Mouse (Mus musculus) heart, adult 8-10 months (tissue): Measurements from ENCODE around the gene Psmc1. TPM values are rescaled to one million over a fixed set of nuclear protein-coding genes. Genes with fewer than 3 reads are reported as not detected.
A peak's percentile ranks its signal among the peaks of the same experiment; 100 is the strongest.

Experiments
- DNase-seq: peaks from one replicate; pipeline ENCODE4 v3.0.0; 2022; ENCODE audit warnings: low spot score
- total RNA-seq, 4 experiments: library from RNA; stranded (reverse); gene quantifications; 2 replicates each; pipeline ENCODE4 v1.2.4; 2022

The Psmc1 gene
- total RNA-seq = 100 to 1,000 TPM; 125 to 153 (median 140) TPM

DNA sequence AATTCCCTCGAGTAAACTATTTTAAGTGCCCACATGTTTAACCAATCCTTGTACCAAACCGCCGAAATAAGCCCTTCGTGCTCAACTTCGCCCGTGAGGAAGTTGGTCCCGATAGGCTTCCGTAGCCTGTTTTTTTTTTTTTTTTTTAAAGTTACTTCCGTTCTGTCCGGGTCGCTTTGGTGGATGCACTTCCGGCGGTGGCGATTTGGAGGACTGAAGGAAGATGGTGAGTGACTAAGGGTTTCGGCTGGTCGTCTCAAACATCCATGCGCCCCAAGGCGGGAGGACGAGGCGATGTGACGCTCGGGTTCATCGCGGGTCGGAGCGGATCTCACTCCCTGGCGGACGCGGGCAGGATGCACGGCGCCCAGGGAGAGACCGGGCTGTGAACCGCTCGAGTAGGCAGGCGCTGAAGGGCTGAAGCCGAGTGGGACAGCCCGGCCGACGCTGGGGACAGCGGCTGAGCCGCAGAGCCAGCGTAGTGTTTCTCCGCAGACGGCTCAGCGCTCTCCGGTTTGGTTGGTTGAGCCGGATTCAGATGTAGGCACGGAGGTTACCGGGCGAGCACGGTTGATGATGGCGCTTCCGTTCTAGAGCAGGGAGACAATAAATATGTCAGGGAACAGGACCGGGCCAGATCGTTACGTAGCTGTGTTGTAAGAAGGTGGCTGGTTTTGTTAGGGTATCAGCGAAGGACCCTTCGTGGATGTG is at the start of gene Psmc1:
Gene Psmc1, plus strand, starts transcription at position 169 of the 711 bp plus-strand sequence.
- DNase-seq = peak; percentile 79

DNA sequence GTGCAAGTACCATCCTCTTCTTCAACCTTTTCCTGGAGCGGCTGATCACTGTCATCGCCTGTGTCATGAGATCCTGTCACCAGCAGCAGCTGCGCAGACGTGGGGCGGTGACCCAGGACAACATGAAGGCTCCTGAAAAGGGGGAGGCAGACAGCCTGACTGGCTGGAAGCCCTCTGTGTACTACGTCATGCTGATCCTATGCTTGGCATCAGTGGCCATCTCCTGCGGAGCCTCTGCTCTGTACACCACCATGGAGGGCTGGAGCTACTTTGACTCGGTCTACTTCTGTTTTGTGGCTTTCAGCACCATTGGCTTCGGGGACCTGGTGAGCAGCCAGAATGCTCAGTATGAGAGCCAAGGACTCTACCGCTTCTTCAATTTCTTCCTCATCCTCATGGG is 48.9 kb upstream of the Psmc1 start:
- DNase-seq = no peak

DNA sequence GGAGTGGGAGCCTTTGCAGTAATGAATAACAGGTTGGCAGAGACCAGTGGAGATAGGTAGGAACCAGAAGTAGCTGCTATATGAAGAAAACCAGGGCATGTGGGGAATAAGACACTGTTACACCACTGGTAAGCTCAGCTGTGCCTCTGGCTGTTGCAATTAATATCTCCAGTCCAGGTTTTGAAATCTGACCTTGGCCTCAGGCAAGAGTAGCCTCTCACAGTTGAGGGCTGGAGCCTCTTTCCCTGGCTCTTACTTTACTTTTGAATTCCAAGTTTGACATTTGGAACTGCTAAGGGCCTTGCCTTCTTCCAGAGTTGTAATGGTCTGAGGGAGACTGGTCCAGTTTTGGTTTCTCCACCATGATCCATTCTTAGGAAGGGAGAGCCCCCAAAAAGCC is 48.1 kb upstream of the Psmc1 start:
- DNase-seq = peak; percentile 34

DNA sequence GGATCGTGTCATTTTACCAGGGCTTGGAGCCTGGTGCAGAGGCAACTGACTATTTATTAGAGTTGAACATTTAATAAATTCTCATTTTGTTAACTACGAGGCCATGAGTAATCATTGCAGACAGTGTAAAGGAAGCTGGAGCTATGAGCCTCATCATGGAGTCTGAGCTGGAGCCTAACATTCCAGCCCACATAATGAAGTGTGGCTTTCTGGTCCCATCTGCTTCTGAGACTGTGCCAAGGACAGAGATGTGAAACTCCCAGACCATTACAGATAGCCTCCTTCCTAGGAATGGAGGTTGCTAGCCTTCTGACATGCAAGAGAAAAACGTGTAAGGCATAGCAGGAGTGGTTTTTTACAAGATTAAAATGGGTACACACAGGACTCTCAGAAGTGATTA is 47.4 kb upstream of the Psmc1 start:
- DNase-seq = no peak

DNA sequence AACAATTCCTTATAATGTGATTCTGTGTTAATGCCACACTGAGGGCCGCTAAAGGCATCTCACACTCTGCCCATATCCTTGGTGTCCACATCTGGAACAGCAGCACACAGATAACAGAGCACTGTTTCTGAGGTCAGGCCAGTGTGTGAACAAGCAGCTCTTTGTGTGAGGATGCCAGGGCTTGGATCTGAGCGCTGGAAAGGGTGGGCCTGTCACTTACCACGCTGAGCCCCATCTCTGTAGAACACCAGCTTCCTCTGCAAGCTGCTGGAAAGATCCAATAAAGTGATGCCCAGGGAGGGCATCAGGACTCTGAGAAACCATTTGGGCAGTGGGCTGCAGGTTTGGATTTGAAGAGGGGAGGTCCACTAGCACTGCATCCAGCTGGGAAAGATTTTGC is 44.8 kb upstream of the Psmc1 start:
- no peak for DNase-seq

DNA sequence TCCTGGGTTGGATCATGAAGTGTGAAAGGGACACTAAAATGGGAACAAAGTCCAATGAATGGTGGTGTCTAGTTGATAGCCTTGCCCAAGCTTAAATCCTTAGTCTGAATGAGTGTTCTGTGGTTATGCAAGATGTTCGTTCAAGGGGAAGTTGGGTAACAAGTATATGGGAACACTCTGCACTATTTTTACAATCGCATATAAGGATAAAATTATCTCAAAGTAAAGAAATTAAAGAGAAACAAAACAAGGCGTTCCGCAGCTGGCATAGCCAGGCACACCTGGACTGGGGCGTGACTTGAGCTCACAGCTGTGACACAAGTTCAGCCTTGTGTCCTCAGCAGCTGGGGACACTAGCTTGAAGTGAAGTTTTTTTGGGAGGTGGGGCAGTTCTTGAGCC is 42.5 kb upstream of the Psmc1 start:
- DNase-seq = peak; percentile 35

DNA sequence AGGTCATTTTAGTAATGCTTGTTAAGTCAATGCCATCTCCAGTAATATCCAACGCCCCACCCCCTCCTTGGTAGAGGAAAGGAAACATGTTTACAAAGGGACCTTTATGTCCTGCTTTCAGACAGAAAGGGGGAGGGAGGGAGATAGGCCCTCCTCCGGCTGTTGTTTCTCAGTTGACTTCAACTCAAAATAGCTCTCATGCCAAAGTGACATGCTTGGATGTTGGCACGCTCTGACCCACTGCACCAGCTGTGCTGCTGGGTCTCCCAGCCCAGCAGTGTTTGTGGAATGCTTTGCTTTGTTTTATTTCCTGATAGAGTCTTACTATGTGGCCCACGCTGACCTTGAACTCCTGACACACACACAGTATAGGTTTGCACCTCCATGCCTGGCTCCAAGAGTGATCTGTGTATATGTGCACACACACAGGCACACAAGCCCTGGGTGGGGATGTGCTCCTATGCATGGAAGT is 36.7 kb upstream of the Psmc1 start:
- no peak for DNase-seq

DNA sequence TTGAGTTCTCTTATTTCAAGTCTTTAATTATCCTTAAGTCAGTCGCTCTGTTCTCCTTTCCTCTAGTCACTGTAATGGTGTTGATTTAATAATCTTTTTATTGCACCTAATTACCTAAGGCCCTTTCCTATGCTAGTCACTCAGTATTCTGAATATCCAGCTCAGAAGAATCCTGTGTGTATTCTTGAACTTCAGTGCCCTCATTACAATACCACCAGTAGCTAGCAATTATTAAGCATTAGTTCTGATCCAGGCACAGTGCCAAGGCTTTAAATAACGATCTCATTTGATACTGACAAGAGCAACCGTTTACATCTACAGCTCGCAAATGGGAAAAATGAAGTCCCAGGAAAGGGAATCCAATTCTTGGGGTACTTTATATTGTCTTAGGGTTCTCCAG is 34.2 kb upstream of the Psmc1 start:
- DNase-seq = no peak

DNA sequence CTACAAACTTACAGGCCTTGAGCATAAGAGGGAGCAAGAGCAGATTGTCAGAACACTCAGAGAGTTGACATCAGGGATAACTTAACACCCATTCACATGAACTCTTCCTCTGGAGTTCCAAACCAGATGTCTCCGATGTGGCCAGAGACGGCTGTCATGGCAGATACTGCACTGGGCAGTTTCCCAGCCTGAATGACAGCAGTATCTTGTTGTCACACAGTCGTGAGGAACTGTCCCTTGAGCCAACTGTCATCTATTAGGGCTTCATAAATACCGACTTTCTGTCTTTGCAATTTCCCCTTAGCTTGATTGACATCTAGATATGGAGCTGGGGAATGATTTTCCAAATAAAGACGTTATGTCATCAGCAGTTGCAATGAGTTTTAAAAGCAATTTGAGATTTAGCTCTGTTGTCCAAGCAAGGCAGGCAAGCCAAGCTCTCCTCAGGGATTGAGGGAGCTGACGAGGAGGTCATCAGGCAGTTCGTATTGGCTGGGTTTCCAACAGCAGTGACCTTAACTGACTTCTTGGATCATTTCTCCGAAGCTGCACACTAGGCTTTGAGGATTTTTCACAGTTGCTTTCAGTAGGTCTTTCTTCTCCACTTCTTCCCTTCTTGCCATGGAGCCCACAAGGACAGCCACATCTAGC is 30.2 kb upstream of the Psmc1 start:
- peak; percentile 57 for DNase-seq

DNA sequence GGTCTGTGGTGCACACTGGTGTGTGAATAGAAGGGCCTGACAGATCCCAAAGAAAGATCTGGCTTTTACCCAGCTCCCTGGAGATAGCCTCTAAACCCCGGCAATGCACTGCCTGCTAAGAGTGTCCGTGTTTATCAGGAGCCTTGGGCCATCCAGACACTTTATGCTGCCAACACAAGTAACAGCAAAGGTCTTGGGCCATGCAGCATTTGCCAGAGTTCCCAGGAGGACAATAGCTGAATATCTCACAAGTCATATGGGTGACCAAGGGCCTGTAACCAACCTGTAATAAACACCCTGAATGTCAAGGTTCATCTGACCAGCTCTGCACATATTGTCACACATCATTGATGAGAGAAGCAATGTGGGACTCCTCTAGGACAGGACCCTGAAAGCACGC is 21.9 kb upstream of the Psmc1 start:
- no peak for DNase-seq

DNA sequence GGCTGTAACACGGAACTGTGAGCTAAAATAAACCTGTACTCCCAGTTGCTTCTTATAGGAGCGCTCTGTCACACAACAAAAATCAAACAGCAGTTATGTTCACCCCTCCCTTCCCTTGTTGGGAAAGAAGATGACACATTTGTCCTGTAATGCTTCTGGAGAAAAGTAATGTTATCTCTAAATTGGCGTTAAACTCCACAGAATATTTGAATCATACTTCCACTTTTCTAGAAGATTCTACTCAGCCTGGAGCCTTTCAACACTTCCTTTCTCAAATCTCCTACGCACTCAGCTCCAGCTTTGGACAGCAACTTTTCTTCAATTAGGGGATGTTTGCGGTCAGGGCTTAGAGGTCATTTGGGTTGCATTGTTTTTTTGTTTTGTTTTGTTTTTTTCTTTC is 20.7 kb upstream of the Psmc1 start:
- DNase-seq = peak; percentile 67

DNA sequence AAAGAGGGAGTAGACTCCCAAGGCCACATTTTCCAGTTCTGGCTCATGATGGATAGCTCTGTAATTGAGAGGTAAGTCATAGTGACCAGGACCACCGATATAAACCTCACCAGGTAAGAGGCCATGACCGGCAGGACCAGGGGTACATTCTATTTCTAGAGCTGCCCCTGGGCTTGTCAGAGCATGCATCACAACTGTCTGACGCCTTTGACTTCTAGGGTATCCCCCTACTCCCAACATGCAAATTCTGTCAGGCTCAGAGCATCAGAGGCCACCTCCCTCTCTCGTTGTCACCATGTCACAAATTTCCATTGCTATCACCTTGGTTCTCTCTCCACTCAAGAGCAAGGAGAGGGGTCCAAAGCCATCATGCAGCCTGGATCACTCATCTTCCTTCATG is 19.2 kb upstream of the Psmc1 start:
- no peak for DNase-seq

DNA sequence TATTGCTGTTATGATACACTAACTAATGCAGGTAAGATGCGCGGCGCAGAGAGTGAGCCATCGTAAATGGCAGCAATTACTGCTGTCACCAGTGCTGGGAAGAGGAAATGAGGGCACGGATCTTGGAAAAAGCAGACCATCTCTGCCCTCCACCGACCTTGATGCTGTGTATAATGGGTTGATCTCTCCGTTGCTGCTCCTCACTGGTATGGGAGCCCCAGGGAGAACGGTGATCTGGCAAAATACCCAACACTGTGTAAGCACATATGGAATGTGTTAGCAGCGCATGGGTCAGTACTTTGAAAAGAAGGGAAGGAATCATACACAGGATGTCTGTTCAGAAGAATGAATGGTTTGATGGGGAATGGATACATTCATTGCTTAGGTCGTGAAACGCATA is 16.9 kb upstream of the Psmc1 start:
- DNase-seq = no peak

DNA sequence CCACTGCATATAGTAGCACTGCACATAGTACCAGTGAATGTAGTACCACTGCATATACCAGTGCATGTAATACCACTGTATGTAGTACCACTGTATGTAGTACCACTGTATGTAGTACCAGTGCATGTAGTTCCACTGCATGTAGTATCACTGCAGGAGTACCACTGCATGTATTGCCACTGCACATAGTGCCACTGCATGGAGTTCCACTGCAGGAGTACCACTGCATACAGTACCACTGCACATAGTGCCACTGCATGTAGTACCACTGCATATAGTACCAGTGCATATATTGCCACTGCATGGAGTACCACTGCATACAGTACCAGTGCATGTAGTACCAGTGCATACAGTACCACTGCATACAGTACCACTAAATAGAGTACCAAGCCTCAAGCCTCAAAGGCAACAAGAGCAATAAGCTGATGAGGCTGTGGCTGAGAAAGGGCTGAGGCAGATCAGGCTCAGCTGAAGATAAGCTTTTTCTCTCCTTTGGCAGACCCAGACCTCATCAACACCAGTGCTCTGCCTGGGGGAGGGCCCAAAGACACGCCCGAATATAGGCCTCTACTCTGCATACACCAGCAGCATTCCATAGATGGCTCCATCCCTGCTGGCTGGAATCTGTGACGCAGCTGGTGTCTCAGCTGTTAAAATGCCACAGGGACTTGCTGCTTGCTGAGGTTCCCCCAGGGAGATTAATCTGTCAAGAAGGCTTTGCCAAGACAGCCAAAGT is 9.8 kb upstream of the Psmc1 start:
- no peak for DNase-seq

DNA sequence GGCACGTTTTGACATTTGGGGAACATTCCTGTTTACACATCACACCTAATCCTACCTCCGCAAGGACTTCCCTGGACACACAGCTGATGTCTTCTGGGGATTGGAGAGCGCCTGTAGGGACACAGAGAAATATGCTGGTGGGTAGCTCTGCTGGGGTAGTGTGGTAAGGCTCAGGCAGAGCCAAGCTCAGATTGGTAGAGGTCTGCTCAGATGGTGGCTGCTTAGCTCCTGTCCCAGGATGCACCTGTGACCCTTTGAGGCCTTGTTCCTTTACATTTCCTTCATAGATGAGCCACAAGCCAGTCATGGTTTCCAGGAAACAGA is 9.3 kb upstream of the Psmc1 start:
- DNase-seq = no peak

DNA sequence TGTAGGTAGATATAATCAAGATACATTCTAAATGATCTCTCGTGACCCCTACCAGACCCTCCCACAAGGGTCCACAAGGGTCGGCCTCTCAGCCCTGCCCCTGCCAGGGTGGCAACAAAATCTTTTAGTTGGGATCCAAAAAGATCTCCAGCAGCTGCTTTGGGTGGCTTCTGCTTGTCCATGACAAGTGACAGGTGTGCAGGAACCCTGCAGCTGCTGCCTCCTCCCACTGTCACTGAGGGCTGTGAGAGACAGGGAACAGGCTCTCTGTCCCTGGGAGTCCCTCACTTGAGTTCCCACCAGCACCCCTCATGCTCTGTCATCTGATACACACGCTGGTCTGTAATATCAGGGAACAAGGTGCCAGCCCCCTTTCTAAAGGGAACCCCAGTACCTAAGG is 8.3 kb upstream of the Psmc1 start:
- no peak for DNase-seq

DNA sequence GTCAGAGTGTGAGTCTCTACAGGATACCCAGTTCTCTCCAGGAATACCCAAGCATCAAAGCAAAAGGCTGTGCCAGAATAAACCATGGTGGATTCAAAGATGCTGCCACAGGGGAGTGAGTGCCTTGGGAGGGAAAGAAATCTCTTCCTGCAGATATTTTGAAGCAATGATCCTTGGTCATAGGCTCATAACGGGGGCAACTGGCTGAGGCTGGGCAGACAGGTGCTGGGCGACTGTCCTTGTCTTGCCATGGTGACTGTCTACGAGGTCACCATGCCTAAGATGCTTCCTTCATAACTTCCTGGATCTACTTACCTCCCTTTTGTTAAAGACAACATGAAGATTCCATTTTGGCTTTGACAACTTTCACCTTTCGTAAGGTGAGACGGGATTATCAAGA is 5.4 kb upstream of the Psmc1 start:
- no peak for DNase-seq

DNA sequence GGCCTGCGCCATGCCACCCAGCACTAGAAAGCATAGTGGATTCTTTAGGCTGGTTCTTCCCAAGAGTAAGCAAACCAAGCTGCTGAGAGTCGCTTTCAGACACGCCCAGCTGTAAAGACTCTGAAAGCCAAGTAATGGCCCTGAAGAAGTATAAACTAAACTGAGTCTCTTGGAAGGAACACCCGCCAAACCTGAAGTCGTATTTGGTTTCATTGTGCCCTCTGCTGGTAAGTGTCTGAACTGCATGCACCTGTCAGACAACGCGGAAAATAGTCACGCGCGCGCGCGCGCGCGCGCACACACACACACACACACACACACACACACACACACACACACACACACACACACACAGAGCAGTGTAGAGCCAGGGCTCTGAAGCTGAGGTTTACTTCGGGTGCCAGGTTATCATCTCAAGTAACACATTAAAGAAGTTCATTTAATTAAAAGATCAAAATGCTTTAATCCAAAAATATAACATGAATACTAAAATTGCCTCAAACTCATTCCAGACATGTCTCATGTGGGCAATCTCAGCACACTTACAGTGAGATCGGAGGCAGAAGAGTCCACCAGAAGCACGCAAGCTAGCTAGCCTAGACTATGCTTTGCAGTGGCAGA is 3.6 kb upstream of the Psmc1 start:
- DNase-seq = peak; percentile 78

DNA sequence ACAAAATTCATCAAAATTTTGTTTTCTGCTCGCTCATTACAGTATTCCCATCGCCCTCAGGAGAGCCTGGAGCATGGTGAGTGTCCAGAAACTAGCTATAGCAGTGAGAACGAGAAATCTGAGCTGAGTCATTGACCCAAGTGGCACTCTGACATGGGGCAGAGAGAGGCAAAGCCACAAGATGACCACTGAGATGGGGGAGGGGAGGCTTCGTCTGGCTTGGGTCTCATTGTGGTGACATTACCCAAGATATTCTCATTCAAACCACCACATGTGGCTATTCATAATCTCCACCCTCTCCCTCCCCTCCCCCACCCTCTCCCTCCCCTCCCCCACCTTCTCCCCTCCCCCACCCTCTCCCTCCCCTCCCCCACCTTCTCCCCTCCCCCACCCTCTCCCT is 2.5 kb upstream of the Psmc1 start:
- no peak for DNase-seq

DNA sequence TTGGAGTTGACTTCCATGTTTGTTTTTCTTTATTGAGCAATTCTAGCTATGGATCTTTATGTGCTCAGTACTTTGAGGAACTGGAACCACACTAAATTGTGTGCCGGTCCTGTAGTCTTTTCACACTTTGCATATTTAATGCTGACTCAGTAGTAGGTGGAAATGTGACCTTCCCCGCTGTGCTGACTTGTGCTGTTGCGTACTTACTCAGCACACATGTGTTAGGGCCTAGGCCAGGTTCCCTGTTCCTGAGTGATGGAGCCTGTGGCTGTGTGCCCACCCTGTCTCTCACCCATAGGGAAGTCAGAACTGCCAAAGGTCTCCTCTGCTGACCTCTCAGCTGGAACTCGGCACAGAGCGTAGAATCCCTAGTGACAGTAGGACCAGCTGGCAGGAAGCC is 6.0 kb downstream of the Psmc1 start:
- DNase-seq = no peak

DNA sequence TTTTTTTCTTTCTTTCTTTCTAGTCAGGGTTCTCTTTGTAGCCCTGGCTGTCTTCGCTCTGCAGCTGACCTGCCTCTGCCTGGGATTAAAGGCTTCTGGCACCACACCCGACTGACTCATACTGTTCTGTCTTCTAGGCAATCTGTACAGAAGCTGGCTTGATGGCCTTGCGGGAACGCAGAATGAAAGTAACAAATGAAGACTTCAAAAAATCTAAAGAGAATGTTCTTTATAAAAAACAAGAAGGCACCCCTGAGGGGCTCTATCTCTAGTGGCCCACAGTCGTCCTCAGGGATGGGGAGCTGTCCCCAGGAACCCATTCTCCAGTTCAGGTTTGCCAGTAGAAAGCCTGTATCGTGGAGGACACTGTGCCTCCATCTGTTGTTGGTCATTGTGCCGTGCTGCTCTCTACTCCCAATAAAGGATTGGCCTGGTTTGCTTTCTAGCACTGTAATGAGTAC is 13.0 kb downstream of the Psmc1 start:
- peak; percentile 55 for DNase-seq

DNA sequence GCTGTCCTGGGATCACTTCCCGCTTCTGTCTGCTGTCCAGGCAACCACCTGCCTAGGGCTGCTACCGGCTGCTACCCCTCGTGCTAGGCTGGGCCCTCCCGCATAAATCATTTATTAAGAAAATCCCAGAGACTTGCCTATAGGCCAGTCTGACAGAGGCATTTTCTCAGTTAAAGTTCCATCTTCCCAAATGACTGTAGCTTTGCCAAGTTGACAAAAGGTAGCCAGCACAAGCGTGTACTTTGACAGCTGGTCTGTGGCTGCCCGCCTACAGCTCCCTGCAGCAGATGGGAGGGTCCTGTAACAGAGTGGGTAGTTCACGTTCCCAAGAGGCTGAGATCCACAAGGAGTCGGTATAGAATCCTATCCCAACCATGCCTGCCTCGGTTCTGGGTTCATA is 13.5 kb downstream of the Psmc1 start:
- no peak for DNase-seq
